Mouse (Mus musculus): ENCODE data around the gene Usb1.

DNA sequence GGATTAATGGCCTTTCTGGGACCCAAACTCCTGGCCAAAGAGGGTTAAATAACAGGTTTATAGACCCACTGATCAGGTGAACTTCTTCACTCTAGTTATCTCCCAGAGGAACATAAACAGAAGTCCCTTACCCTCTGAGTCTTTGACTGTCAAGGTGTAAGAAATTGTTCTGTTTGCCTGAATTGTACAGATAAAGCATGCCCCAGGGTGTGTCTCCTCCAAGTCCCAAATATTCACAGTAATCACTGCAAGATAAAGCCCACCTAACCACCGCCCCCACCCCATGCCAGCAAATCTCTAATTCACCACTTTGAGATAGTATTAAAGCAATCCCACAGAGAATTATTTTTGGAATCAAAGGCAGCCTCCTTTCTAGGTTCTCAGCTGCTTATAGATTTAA, 1.7 kb upstream of the Usb1 start:
- no peak for TF ChIP-seq POLR2A (IDR thresholded peaks at IDR 0.05; ENCODE audit: low read depth, low read length)
- no peak for TF ChIP-seq CTCF (IDR thresholded peaks at IDR 0.05; ENCODE audit: borderline replicate concordance, insufficient read depth, low read length)

Data from embryonic fibroblast, embryonic 13.5 days (primary cell).